Mouse (Mus musculus) urinary bladder, adult 2 months (tissue): ENCODE results near the gene Tpk1. TPM values are rescaled to one million over a fixed set of nuclear protein-coding genes. Genes with fewer than 3 reads are reported as not detected.
"Not testable (repeated sequence)": the region's sequence is repeated elsewhere in the genome, so short reads cannot be mapped to it uniquely, and the experiment has no call there.

ENCODE experiments used
- DNase-seq: peaks from one replicate; pipeline ENCODE4 v3.0.0; 2022; ENCODE audit warnings: low spot score
- polyA plus RNA-seq: library from polyadenylated mRNA; depleted of rRNA; stranded (reverse); fragments of >200 nt; gene quantifications from 2 replicates; pipeline ENCODE4 v1.2.3, GENCODE M21; 2012

Tpk1 gene
- polyA plus RNA-seq, 1 experiment: 9.2 TPM

DNA sequence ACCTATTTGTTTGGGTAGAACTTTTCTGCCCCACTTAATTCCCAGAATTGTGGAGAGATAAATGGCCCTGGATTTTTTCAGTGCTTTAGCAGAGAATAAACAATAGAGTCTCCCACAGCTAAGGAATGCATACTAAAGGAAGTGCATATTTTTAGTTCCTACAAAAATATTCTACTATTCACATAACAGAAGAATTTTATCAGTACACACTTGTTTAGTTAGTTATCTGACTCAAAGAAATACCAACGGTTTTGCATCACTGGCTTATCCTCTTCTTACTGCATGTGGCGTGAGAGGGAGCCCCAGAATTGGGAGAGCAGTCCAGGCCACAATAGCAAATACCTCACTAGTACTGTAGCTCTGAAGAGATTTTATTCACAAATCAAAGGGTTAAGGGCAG lies 141.1 kb downstream of the Tpk1 start:
- DNase-seq: no peak

GRCm38 (mm10) chr6:43522046-43522445 lies 144.0 kb downstream of the Tpk1 start:
- no peak for DNase-seq

DNA sequence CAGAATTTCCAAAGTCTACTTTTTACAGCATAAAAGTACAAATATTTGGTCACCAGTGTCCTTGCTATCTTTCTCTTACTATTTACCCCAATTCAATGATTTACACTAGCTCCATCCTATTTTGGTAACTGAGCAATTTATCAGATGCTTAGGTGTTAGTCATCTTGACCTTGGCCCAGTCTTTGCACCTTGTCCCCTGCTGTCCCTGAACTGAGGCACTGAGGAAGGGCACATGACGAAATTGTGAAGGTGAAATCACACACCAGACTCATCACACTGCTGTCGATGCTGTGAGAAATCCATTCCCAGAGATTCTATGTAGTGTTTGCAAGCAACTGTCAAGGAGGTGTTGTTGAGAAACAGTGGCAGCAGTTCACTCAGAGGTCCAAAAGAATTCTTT lies 145.9 kb downstream of the Tpk1 start:
- DNase-seq: no peak

- no peak for DNase-seq
These were observed 147.7 kb downstream of the Tpk1 start for GRCm38 (mm10) chr6:43518378-43518777.

DNA sequence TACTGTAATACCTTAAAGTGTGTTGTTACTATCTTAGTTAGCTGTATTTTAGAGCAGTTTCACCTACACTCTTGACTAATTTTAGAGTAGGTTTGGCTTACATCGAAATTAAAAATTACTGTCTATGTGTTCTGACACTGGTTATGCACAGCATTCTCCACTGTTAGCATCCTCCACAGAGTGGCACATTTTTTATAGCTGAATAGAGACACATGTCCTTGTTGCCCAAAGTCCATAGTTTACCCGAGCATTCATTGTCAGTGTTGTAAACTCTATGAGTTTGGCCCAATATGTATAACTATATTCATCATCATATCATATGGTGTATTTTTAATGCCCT lies 148.8 kb downstream of the Tpk1 start:
- DNase-seq: no peak

GRCm38 (mm10) chr6:43516593-43517315 lies 149.3 kb downstream of the Tpk1 start:
- DNase-seq: no peak

DNA sequence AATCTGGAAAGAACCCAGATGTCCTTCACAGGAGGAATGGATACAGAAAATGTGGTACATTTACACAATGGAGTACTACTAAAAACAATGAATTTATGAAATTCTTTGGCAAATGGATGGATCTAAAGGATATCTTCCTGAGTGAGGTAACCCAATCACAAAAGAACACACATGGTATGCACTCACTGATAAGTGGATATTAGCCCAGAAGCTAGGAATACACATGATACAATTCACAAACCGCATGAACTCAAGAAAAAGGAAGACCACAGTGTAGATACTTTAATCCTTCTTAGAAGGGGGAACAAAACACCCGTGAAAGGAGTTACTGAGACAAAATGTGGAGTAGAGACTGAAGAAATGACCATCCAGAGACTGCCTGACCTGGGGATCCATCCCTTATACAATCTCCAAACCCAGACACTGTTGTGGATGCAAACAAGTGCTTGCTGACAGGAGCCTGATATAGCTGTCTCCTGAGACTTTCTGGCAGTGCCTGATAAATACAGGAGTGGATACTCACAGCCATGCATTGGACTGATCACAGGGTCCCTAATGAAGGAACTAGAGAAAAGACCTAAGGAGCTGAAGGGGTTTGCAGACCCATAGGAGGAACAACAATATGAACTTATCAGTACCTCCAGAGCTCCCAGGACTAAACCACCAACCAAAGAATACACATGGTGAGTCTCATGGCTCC lies 159.2 kb downstream of the Tpk1 start:
- not testable (repeated sequence) for DNase-seq

GRCm38 (mm10) chr6:43504609-43505230 lies 161.4 kb downstream of the Tpk1 start:
- DNase-seq: no peak

DNA sequence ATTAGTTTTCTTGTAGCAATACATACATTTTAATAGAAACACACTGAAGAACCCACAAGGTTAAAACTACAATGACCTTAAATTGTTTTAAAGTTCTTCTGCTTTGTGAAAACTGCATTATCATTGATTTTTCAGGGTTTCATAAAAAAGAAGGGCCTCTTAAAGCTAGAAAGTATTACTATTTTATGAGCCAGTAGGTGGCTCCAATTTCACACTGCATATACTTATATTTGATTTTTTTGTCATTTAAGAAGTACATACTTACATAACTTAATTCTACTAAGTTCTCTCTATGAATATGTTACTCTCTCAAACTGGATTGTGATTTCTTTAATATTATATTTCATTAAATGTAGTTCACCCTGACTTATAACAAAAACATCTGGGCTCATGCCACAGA lies 173.7 kb downstream of the Tpk1 start:
- no peak for DNase-seq

GRCm38 (mm10) chr6:43486691-43487090 lies 179.4 kb downstream of the Tpk1 start:
- DNase-seq: no peak

- no peak for DNase-seq
These were observed 185.4 kb downstream of the Tpk1 start for GRCm38 (mm10) chr6:43480687-43481086.

- DNase-seq: no peak
These were observed 187.3 kb downstream of the Tpk1 start for GRCm38 (mm10) chr6:43478810-43479209.

- no peak for DNase-seq
These were observed 189.7 kb downstream of the Tpk1 start for GRCm38 (mm10) chr6:43476406-43476805.

GRCm38 (mm10) chr6:43475921-43476320 lies 190.2 kb downstream of the Tpk1 start:
- DNase-seq: no peak

DNA sequence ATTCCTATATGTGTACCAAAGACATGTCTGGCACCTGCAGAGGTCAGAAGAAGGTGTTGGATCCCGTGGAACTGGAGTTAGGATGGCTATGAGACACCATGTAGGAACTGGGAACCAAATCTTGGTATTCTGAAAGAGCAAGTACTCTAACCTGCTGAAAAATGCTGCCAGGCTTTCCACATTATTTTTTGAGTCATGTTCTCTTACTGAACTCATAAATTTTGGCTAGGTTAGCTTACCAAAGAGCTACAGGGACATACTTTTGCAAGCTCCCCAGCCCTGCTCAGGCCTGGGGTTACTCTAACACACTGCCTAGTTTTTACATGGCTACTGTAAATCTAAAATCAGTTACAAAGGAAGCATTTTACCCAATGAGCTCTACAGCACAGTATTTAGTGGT lies 194.5 kb downstream of the Tpk1 start:
- no peak for DNase-seq

GRCm38 (mm10) chr6:43468821-43469594 lies 197.1 kb downstream of the Tpk1 start:
- no peak for DNase-seq

- no peak for DNase-seq
These were observed 203.2 kb downstream of the Tpk1 start for GRCm38 (mm10) chr6:43462849-43463369.

DNA sequence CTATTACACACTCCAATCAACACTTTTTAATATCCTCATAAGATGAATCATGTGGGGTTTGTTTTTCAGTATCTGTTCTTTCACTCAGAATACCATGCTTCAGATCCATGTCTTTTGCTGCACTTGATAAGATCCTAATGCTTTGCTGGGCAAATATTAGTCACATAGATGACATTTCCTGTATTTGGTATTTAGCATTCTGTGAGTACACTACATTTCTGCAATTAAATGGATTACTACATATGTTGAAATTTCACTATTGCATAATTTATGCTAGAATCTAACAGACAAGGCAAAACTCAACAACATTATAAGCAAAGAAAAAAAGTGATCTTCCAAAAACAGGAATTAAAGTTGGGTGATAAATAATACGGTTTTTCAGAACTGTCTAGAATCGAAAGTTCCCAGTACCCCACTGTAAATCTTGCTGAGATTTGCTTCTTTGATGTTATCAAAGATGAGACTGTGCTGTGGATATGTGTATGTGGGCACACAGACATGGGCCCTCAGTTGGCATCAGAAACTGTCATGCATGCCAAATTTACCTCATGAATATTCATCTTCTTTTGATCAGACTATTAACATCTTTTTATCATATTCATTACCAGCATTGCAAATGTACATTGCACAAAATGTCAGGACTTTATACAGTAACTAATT lies 203.8 kb downstream of the Tpk1 start:
- no peak for DNase-seq

GRCm38 (mm10) chr6:43459082-43459481 lies 207.0 kb downstream of the Tpk1 start:
- no peak for DNase-seq

DNA sequence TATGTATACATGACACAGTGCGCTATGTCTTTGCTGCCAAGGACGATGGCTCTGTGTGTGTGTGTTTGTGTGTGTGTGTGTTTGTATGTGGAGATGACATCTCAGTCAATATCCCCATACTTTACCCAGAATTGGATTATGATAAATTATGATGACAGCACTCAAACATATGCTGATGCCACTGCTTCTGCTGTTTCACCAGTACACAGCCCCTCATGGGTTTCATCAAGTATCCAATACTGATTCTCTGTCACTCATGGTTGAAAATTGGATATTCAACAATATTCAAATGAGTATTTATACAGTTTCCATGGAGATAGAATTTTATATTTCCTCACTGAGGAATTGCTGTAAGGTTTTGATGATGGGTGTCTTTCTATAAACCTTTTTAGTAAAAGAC lies 208.1 kb downstream of the Tpk1 start:
- no peak for DNase-seq

- DNase-seq: no peak
These were observed 216.6 kb downstream of the Tpk1 start for GRCm38 (mm10) chr6:43449498-43449897.

DNA sequence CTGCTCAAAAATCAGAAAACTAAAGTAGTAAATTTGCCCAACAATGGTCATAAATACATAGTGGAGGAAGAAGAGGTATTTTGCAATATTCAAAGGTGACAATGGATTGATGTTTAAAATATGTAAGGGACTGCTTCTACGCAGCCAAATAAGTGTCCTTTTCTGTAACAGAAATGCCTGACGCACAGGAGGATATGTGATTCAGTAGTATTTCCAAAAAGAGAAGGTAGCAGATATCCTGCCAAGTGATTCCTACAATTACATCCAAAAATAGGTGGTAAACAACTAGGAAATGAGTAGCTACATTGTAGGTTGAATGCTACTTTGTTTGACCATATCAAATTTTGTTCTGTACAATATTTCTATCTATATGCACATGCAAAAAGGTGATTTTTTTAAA lies 220.2 kb downstream of the Tpk1 start:
- no peak for DNase-seq
